Mouse (Mus musculus): ENCODE data around the gene Timd2. TPM values are rescaled to one million over a fixed set of nuclear protein-coding genes. Genes with fewer than 3 reads are reported as not detected.
"Not testable (repeated sequence)": the region's sequence is repeated elsewhere in the genome, so short reads cannot be mapped to it uniquely, and the experiment has no call there.

Gene Timd2
- polyA plus RNA-seq, 1 experiment from 2014 or later, result not detected

- Histone ChIP-seq H3K9ac (no peak overlapping the region), H3K4me3 (no peak overlapping the region), H3K9me3 (0 out of 2 replicates have a peak, but pooled peaks cover 2% of the 10 kb centered on the region), H3K4me1 (replicated peaks) (no peaks in the 10 kb centered on the region), H3K4me2 (no peak overlapping the region), H3K27me3 (no peaks in the 10 kb centered on the region), H3K36me3 (no peaks in the 10 kb centered on the region), H3K27ac (no peak overlapping the region)
- 91% methylated on average over 6 of the region's 6 CpGs for WGBS
- no peak for ATAC-seq (ENCODE audit: low FRiP score)
Observed at GRCm38 (mm10) chr11:46698278-46698655, 8.6 kb downstream of the Timd2 start.

- Histone ChIP-seq H3K4me3 (no peak overlapping the region), H3K4me1 (replicated peaks) (no peaks in the 10 kb centered on the region), H3K9ac (no peak overlapping the region), H3K9me3 (no peaks in the 10 kb centered on the region), H3K27ac (no peak overlapping the region), H3K4me2 (no peak overlapping the region), H3K36me3 (no peaks in the 10 kb centered on the region), H3K27me3 (no peaks in the 10 kb centered on the region)
- no peak for ATAC-seq (ENCODE audit: low FRiP score)
- WGBS, result 86% methylated on average over 5 of the region's 5 CpGs
Observed at GRCm38 (mm10) chr11:46697433-46698277, 9.2 kb downstream of the Timd2 start.

GRCm38 (mm10) chr11:46695849-46696248 lies 11.0 kb downstream of the Timd2 start:
- H3K4me3 ChIP-seq; H3K4me1 ChIP-seq (replicated peaks); ATAC-seq (ENCODE audit: low FRiP score); H3K9me3 ChIP-seq; H3K4me2 ChIP-seq; H3K27ac ChIP-seq; H3K36me3 ChIP-seq; H3K27me3 ChIP-seq; H3K9ac ChIP-seq: not testable (repeated sequence)
- WGBS, result 75% methylated on average over 2 of the region's 2 CpGs

- Histone ChIP-seq H3K4me3 (no peak overlapping the region), H3K27me3 (no peaks in the 10 kb centered on the region), H3K27ac (no peak overlapping the region), H3K9me3 (no peaks in the 10 kb centered on the region), H3K36me3 (no peaks in the 10 kb centered on the region), H3K4me2 (no peak overlapping the region), H3K9ac (no peak overlapping the region), H3K4me1 (replicated peaks) (no peaks in the 10 kb centered on the region)
- no peak for ATAC-seq (ENCODE audit: low FRiP score)
- WGBS, result 93% methylated on average over 2 of the region's 2 CpGs
Observed at GRCm38 (mm10) chr11:46690136-46690535, 16.7 kb downstream of the Timd2 start.

GRCm38 (mm10) chr11:46683723-46684122 lies 23.1 kb downstream of the Timd2 start:
- Histone ChIP-seq H3K4me2 (no peak overlapping the region), H3K27me3 (no peaks in the 10 kb centered on the region), H3K4me3 (no peak overlapping the region), H3K9me3 (no peaks in the 10 kb centered on the region), H3K9ac (no peak overlapping the region), H3K36me3 (no peaks in the 10 kb centered on the region), H3K4me1 (replicated peaks) (no peaks in the 10 kb centered on the region), H3K27ac (no peak overlapping the region)
- WGBS, result 82% methylated on average over 4 of the region's 4 CpGs
- ATAC-seq (ENCODE audit: low FRiP score), result no peak

- H3K27me3 ChIP-seq, result no peaks in the 10 kb centered on the region
- no peak overlapping the region for H3K4me3 ChIP-seq
- H3K27ac ChIP-seq, result no peak overlapping the region
- no peaks in the 10 kb centered on the region for H3K4me1 ChIP-seq (replicated peaks)
- no peak overlapping the region for H3K4me2 ChIP-seq
- ATAC-seq (ENCODE audit: low FRiP score), result no peak
- H3K9me3 ChIP-seq, result no peaks in the 10 kb centered on the region
- H3K9ac ChIP-seq, result no peak overlapping the region
- 89% methylated on average over 1 of the region's 1 CpGs for WGBS
- H3K36me3 ChIP-seq, result no peaks in the 10 kb centered on the region
Observed at GRCm38 (mm10) chr11:46682842-46683241, 24.0 kb downstream of the Timd2 start.

- H3K27me3 ChIP-seq, result no peaks in the 10 kb centered on the region
- no peak overlapping the region for H3K4me3 ChIP-seq
- 76% methylated on average over 2 of the region's 2 CpGs for WGBS
- H3K36me3 ChIP-seq, result no peaks in the 10 kb centered on the region
- no peaks in the 10 kb centered on the region for H3K4me1 ChIP-seq (replicated peaks)
- H3K9me3 ChIP-seq, result no peaks in the 10 kb centered on the region
- H3K27ac ChIP-seq, result no peak overlapping the region
- no peak for ATAC-seq (ENCODE audit: low FRiP score)
- H3K4me2 ChIP-seq, result no peak overlapping the region
- H3K9ac ChIP-seq, result no peak overlapping the region
Observed at GRCm38 (mm10) chr11:46667938-46668337, 38.9 kb downstream of the Timd2 start.

- no peaks in the 10 kb centered on the region for H3K36me3 ChIP-seq
- no peaks in the 10 kb centered on the region for H3K9me3 ChIP-seq
- no peak overlapping the region for H3K4me3 ChIP-seq
- H3K4me2 ChIP-seq, result no peak overlapping the region
- 94% methylated on average over 3 of the region's 3 CpGs for WGBS
- ATAC-seq (ENCODE audit: low FRiP score), result no peak
- no peak overlapping the region for H3K9ac ChIP-seq
- no peaks in the 10 kb centered on the region for H3K27me3 ChIP-seq
- H3K4me1 ChIP-seq (replicated peaks), result no peaks in the 10 kb centered on the region
- H3K27ac ChIP-seq, result no peak overlapping the region
Observed at GRCm38 (mm10) chr11:46667105-46667504, 39.8 kb downstream of the Timd2 start.

GRCm38 (mm10) chr11:46665599-46666522 lies 41.0 kb downstream of the Timd2 start:
- Histone ChIP-seq H3K4me3 (no peak overlapping the region), H3K4me2 (no peak overlapping the region), H3K36me3 (no peaks in the 10 kb centered on the region), H3K27ac (no peak overlapping the region), H3K9ac (no peak overlapping the region), H3K9me3 (no peaks in the 10 kb centered on the region), H3K4me1 (replicated peaks) (no peaks in the 10 kb centered on the region), H3K27me3 (no peaks in the 10 kb centered on the region)
- 72% methylated on average over 6 of the region's 6 CpGs for WGBS
- ATAC-seq (ENCODE audit: low FRiP score), result peak; percentile 79

- Histone ChIP-seq H3K9me3 (no peaks in the 10 kb centered on the region), H3K36me3 (no peaks in the 10 kb centered on the region), H3K4me3 (no peak overlapping the region), H3K4me2 (no peak overlapping the region), H3K9ac (no peak overlapping the region), H3K27me3 (no peaks in the 10 kb centered on the region), H3K27ac (no peak overlapping the region), H3K4me1 (replicated peaks) (no peaks in the 10 kb centered on the region)
- 78% methylated on average over 4 of the region's 4 CpGs for WGBS
- no peak for ATAC-seq (ENCODE audit: low FRiP score)
Observed at GRCm38 (mm10) chr11:46663215-46663614, 43.6 kb downstream of the Timd2 start.

GRCm38 (mm10) chr11:46652476-46652875 lies 54.4 kb downstream of the Timd2 start:
- no peak overlapping the region for H3K9ac ChIP-seq
- no peak overlapping the region for H3K4me3 ChIP-seq
- no peaks in the 10 kb centered on the region for H3K9me3 ChIP-seq
- WGBS, result 87% methylated on average over 3 of the region's 3 CpGs
- H3K4me2 ChIP-seq, result no peak overlapping the region
- H3K4me1 ChIP-seq (replicated peaks), result no peaks in the 10 kb centered on the region
- H3K27me3 ChIP-seq, result no peaks in the 10 kb centered on the region
- ATAC-seq (ENCODE audit: low FRiP score), result no peak
- H3K36me3 ChIP-seq, result no peaks in the 10 kb centered on the region
- no peak overlapping the region for H3K27ac ChIP-seq

- H3K27me3 ChIP-seq; H3K27ac ChIP-seq; H3K36me3 ChIP-seq; H3K4me1 ChIP-seq (replicated peaks); H3K9ac ChIP-seq; ATAC-seq (ENCODE audit: low FRiP score); H3K9me3 ChIP-seq; H3K4me2 ChIP-seq; H3K4me3 ChIP-seq: not testable (repeated sequence)
- WGBS, result 49% methylated on average over 3 of the region's 3 CpGs
Observed at GRCm38 (mm10) chr11:46649655-46650054, 57.2 kb downstream of the Timd2 start.

Data from hindbrain, embryonic 13.5 days (tissue).